Mouse (Mus musculus): ENCODE measurements at regions not wholly inside any gene's neighbourhood (a gene's known extent, or its start where the extent isn't known, plus 50 kb on each side); places are given as distances from the start of the nearest gene placed in this dataset.

DNA sequence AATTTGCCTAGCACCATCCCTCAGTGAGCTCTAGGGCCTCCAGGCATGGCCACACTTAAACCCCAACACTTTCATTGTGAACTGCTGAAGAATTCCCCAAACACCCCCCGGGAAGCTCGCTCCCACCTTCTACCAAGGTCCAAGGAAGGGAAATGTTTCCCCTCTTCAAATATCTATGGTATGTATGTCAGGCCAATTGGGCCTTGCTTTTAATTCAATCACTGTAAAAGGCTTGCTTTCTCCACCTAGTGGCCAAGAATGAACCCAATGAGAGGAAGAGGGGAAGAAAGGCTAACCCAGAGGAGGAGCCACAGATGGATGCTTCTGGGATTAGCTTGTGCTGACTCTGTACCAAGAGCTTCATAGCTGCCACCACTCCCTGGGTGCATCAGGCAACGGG is 336.3 kb upstream of the Tgfbr2 start:
- H3K9me3 ChIP-seq (replicated peaks) = no peaks in the 10 kb centered on the region
- H3K9ac ChIP-seq = no peak overlapping the region
- H3K4me3 ChIP-seq = no peak overlapping the region
- WGBS = 57% methylated on average over 3 of the region's 3 CpGs
- peaks cover 10% of the 10 kb centered on the region for H3K4me1 ChIP-seq (replicated peaks)
- no peak overlapping the region for H3K27ac ChIP-seq
- H3K4me2 ChIP-seq = no peak overlapping the region
- H3K27me3 ChIP-seq = no peaks in the 10 kb centered on the region
- H3K36me3 ChIP-seq = no peaks in the 10 kb centered on the region
- ATAC-seq (replicated peaks; ENCODE audit: insufficient number of reproducible peaks, insufficient read depth, low FRiP score, low read depth) = no peak

DNA sequence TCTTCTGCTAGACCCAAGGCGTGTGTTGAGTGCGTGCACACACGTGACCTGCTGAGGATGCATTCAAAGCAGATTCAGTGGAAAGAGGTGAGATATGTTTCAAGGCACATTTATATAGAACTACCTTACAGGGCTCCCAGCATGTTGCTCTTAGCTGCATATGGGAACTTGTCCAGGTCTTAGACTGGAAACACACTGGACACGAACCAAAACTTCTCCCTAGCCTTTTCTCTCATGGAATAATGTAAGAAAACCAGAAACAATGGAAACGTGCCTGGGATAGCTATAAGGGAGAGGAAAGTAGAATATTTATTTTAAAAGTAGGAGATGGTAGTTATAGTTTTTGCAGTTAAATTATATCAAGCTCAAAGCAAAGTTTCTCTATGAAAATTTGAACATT is 332.6 kb upstream of the Tgfbr2 start:
- Histone ChIP-seq H3K4me1 (replicated peaks) (peaks cover 12% of the 10 kb centered on the region), H3K9me3 (replicated peaks) (no peaks in the 10 kb centered on the region), H3K27me3 (no peaks in the 10 kb centered on the region), H3K36me3 (no peaks in the 10 kb centered on the region), H3K9ac (no peak overlapping the region), H3K27ac (no peak overlapping the region), H3K4me2 (no peak overlapping the region), H3K4me3 (no peak overlapping the region)
- WGBS = 81% methylated on average over 5 of the region's 5 CpGs
- no peak for ATAC-seq (replicated peaks; ENCODE audit: insufficient number of reproducible peaks, insufficient read depth, low FRiP score, low read depth)

DNA sequence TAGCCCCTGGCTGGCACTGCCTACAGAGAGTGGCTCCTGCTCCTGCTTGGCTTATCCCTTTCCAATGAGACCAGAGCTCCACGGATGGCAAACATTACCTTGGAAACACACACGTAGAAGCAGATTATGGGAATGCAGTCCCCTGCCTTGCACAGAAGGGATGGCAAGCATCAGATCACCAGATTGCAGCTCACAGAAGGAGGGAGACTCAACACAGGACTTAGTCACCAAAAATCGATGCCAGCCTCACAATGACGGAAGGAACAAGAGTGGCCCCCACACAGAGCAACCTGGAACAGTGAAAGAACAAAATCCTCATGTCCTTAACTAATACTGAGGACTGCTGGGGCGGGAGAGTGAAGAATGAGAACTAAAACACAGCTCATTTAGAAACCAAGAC is 327.7 kb upstream of the Tgfbr2 start:
- no peak for ATAC-seq (replicated peaks; ENCODE audit: insufficient number of reproducible peaks, insufficient read depth, low FRiP score, low read depth)
- no peaks in the 10 kb centered on the region for H3K36me3 ChIP-seq
- H3K4me3 ChIP-seq = no peak overlapping the region
- H3K4me1 ChIP-seq (replicated peaks) = peaks cover 8% of the 10 kb centered on the region; the same call in 1 of the 2 replicates
- no peak overlapping the region for H3K4me2 ChIP-seq
- H3K9ac ChIP-seq = no peak overlapping the region
- no peaks in the 10 kb centered on the region for H3K27me3 ChIP-seq
- WGBS = 62% methylated on average over 5 of the region's 5 CpGs
- no peak overlapping the region for H3K27ac ChIP-seq
- H3K9me3 ChIP-seq (replicated peaks) = no peaks in the 10 kb centered on the region

DNA sequence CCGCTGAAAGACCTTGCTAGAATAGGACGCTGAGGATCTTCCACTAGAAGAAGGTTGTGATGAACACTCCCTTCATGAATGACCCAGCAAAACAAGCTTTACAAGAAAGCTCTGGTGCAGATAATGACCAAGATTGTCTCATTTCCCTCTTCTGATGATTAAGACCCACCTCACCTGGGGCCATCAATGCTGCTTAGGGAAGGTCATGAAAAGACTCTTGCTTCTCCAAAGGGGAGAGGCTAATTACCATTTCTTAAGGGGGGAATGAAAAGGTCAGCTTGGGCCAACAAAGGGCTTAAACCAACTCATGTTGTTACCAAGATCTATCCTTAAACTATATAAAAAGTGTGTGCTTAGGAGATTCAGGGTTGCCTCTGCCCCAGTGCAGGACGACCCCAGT is 325.8 kb upstream of the Tgfbr2 start:
- H3K27ac ChIP-seq = no peak overlapping the region
- no peaks in the 10 kb centered on the region for H3K4me1 ChIP-seq (replicated peaks)
- no peaks in the 10 kb centered on the region for H3K36me3 ChIP-seq
- H3K4me3 ChIP-seq = no peak overlapping the region
- 89% methylated on average over 3 of the region's 3 CpGs for WGBS
- no peak for ATAC-seq (replicated peaks; ENCODE audit: insufficient number of reproducible peaks, insufficient read depth, low FRiP score, low read depth)
- H3K4me2 ChIP-seq = no peak overlapping the region
- no peaks in the 10 kb centered on the region for H3K27me3 ChIP-seq
- H3K9ac ChIP-seq = no peak overlapping the region
- no peaks in the 10 kb centered on the region for H3K9me3 ChIP-seq (replicated peaks)

DNA sequence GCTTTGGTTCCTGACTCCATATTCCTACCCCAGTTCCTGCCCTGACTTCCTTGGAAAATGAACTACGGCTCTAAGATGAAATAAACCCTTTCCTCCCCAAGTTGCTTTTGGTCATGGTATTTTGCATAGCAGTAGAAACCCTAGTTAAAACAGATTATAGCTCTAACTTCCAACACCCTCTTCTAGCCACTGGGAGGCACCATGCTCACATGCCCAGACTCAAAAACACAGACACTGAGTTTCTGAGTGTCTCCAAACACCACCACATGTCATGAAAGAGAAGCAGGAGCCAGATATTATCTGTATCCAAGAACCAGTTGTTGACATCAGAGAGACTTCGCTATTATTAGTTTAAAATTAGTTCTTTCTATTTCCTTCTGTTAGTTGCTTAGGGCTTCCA is 316.1 kb upstream of the Tgfbr2 start:
- ATAC-seq (replicated peaks; ENCODE audit: insufficient number of reproducible peaks, insufficient read depth, low FRiP score, low read depth) = no peak
- no peak overlapping the region for H3K4me3 ChIP-seq
- H3K4me2 ChIP-seq = no peak overlapping the region
- H3K9ac ChIP-seq = no peak overlapping the region
- H3K9me3 ChIP-seq (replicated peaks) = 0 out of 2 replicates have a peak, but pooled peaks cover 6% of the 10 kb centered on the region
- H3K4me1 ChIP-seq (replicated peaks) = no peaks in the 10 kb centered on the region
- WGBS = 82% methylated on average over 2 of the region's 2 CpGs
- H3K27me3 ChIP-seq = no peaks in the 10 kb centered on the region
- H3K27ac ChIP-seq = no peak overlapping the region
- no peaks in the 10 kb centered on the region for H3K36me3 ChIP-seq

DNA sequence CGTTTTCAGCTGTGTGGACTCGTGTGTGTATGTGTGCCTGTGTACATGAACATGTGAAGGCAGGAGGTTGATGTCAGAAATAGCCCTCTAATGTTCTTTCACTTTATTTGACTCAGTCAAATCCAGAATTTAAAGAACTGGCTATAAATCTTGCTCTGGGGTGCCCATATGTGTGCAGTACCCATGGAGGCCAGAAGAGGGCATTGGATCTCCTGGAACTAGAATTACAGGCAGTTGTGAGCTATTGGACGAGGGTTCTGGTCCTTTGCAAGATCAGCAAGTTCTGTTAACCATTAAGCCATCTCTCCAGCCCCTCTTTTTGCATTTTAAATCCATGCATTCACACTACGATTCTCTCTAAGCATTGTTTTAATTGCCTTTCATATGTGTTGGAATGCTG is 314.6 kb upstream of the Tgfbr2 start:
- WGBS = 74% methylated on average over 4 of the region's 4 CpGs
- no peak for ATAC-seq (replicated peaks; ENCODE audit: insufficient number of reproducible peaks, insufficient read depth, low FRiP score, low read depth)
- Histone ChIP-seq H3K36me3 (no peaks in the 10 kb centered on the region), H3K27me3 (no peaks in the 10 kb centered on the region), H3K9ac (no peak overlapping the region), H3K27ac (no peak overlapping the region), H3K9me3 (replicated peaks) (0 out of 2 replicates have a peak, but pooled peaks cover 6% of the 10 kb centered on the region), H3K4me3 (no peak overlapping the region), H3K4me2 (no peak overlapping the region), H3K4me1 (replicated peaks) (no peaks in the 10 kb centered on the region)

DNA sequence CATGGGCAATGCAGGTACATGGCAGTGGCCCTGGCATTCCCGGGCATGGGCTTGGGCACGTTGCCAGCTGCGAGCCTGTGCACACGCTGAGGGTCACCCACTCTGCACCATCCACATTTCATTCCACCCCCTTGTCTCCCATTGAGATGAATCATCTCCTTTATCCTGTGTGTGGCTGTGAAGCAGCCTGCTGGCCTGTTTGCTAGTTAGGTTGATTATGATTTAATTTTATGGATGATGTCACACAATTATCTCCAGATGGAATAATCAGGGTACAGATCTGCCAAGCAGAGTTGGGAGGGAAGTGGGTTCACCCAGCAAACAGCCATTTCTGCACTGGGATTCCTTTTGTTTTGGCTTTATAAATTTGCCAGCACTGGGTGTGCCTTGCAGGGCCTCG is 314.1 kb upstream of the Tgfbr2 start:
- WGBS = 82% methylated on average over 5 of the region's 5 CpGs
- Histone ChIP-seq H3K27me3 (no peaks in the 10 kb centered on the region), H3K27ac (no peak overlapping the region), H3K36me3 (no peaks in the 10 kb centered on the region), H3K9ac (no peak overlapping the region), H3K4me2 (no peak overlapping the region), H3K9me3 (replicated peaks) (0 out of 2 replicates have a peak, but pooled peaks cover 6% of the 10 kb centered on the region), H3K4me1 (replicated peaks) (no peaks in the 10 kb centered on the region), H3K4me3 (no peak overlapping the region)
- no peak for ATAC-seq (replicated peaks; ENCODE audit: insufficient number of reproducible peaks, insufficient read depth, low FRiP score, low read depth)

DNA sequence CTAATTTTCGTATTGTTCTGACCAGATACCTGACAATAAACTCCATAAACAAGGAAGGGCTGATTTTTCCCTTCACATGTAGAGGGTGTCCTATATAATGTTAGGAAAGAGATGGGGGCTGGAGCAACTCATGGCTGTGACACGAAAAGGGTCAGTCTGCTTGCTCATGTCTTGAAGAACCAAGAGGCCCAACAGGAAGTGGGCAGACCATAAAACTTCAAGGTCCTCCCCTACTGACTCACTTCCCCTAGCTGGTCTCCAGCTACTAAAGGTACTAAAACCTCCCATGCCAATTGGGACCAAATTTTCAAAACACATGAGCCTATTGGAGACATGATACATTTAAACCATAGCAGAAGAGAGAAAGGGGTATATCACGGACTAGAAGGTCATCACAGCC is 302.1 kb upstream of the Tgfbr2 start:
- no peaks in the 10 kb centered on the region for H3K27me3 ChIP-seq
- no peaks in the 10 kb centered on the region for H3K9me3 ChIP-seq (replicated peaks)
- H3K4me2 ChIP-seq = no peak overlapping the region
- WGBS = 73% methylated on average over 3 of the region's 3 CpGs
- H3K9ac ChIP-seq = no peak overlapping the region
- no peak overlapping the region for H3K27ac ChIP-seq
- H3K36me3 ChIP-seq = no peaks in the 10 kb centered on the region
- no peaks in the 10 kb centered on the region for H3K4me1 ChIP-seq (replicated peaks)
- no peak for ATAC-seq (replicated peaks; ENCODE audit: insufficient number of reproducible peaks, insufficient read depth, low FRiP score, low read depth)
- H3K4me3 ChIP-seq = no peak overlapping the region

DNA sequence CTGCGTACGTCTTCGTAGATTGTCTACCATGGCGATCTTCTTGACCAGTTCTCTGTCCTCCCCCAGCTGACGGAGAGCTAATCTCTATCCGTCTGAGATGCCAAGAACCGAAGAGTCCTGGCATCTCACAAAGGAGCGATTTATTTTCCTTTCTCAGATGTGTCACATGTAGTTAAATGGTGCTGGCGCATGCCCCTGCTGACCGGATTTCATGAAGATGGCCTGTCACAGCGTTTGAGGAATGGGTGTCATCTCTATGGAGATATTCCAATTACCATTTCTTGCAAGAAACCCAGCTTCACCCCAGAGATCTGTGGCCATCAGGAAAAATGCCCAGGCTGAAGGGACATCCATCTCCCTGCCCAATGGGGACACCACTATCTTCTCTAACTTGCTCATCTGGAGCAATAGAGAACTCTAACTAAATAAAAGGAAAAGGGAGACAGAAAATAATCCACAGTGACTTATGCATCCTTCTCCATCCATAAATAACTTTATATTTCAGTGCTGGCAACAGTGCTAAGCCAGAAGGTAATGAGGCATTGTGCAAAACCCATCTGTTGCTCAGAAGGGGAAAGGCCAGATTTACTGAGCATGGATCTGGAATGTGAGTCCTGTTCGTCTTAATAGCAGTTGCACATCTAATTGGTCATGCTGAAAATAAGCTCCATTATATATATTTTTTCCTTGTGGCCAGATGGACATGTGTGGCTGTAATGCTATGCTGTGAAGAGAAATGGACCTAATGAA is 300.2 kb upstream of the Tgfbr2 start:
- Histone ChIP-seq H3K9ac (no peak overlapping the region), H3K27me3 (no peaks in the 10 kb centered on the region), H3K9me3 (replicated peaks) (no peaks in the 10 kb centered on the region), H3K4me3 (no peak overlapping the region), H3K27ac (no peak overlapping the region), H3K4me2 (no peak overlapping the region), H3K4me1 (replicated peaks) (no peaks in the 10 kb centered on the region), H3K36me3 (no peaks in the 10 kb centered on the region)
- ATAC-seq (replicated peaks; ENCODE audit: insufficient number of reproducible peaks, insufficient read depth, low FRiP score, low read depth) = no peak
- 78% methylated on average over 12 of the region's 12 CpGs for WGBS

DNA sequence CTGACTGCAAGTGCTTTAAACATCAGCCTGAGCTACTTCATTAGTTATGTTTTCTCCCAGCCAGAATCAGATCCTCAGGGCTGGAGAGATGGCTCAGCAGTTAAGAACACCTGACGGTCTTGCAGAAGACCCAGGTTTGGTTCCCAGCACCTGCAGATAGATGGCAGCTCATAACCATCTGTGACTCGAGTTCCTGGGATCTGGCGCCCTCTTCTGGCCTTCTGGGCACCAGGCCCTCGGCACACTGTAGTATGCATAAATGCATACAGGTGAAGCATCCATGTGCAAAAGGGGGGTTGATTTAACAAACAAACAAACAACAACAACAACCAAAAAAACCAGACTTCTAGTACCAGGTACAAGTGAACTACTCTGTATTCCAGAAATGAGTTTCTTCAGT is 297.7 kb upstream of the Tgfbr2 start:
- H3K27me3 ChIP-seq = no peaks in the 10 kb centered on the region

DNA sequence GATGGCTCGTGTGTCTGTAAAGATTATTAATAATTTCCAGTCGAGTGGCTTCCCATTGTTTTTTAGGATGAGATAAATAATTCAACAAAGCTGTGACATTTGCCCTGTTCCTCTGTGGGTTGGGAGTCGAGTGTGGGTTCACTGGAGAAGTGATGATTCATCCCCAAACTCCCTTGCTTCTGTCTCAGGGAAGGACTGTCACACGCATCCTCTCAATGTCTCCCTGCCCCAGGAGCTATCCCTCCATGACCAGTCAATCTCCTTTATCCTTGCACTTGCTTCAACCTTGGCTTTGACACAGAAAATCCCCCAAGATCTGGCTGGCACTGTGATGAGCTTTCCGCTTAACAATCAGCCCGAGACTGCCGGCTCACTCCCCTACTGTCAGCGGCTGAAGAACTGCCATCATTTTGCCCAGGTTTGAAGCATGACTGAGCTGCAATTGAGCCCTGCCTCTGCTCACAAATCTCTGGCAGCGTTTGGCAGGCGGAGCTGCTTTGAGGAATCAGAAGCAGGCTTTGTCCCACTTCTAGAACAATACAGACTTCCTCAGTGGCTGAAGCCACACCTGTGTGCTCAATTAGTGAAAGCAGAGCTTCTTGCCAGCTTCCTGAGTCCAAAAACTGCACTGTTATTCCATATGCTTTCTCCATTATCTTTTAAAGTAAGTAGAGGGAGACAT is 293.6 kb upstream of the Tgfbr2 start:
- no peaks in the 10 kb centered on the region for H3K9me3 ChIP-seq (replicated peaks)
- no peak overlapping the region for H3K9ac ChIP-seq
- ATAC-seq (replicated peaks; ENCODE audit: insufficient number of reproducible peaks, insufficient read depth, low FRiP score, low read depth) = no peak
- H3K36me3 ChIP-seq = no peaks in the 10 kb centered on the region
- H3K4me1 ChIP-seq (replicated peaks) = 0 out of 2 replicates have a peak, but pooled peaks cover 2% of the 10 kb centered on the region
- H3K4me2 ChIP-seq = no peak overlapping the region
- H3K4me3 ChIP-seq = no peak overlapping the region
- no peak overlapping the region for H3K27ac ChIP-seq
- 55% methylated on average over 10 of the region's 10 CpGs for WGBS
- H3K27me3 ChIP-seq = no peaks in the 10 kb centered on the region

More for the DNA sequence above, 297.7 kb upstream of the Tgfbr2 start:
- no peak for ATAC-seq (replicated peaks; ENCODE audit: insufficient number of reproducible peaks, insufficient read depth, low FRiP score, low read depth)
- Histone ChIP-seq H3K27ac (no peak overlapping the region), H3K4me1 (replicated peaks) (0 out of 2 replicates have a peak, but pooled peaks cover 2% of the 10 kb centered on the region), H3K9ac (no peak overlapping the region), H3K4me3 (no peak overlapping the region), H3K9me3 (replicated peaks) (no peaks in the 10 kb centered on the region), H3K36me3 (no peaks in the 10 kb centered on the region), H3K4me2 (no peak overlapping the region)
- 80% methylated on average over 4 of the region's 4 CpGs for WGBS

DNA sequence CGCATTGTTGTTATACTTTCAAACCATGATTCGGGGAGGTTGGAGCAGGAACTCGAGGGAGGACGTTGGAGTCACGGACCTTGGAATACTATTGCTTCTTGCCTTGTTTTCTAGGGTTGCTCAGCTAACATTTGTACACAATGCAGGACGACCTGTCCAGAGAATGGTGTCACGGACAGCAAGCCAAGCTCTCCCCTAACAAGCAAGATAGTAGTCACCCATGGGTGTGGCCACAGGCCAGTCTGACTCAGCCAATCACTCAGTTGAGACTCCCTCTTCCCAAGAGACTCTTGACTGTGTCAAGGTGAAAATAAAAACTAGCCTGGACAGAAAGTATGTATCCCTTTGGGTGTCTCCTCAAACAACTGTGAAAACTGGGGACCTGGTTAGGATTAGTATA is 291.2 kb upstream of the Tgfbr2 start:
- Histone ChIP-seq H3K27me3 (no peaks in the 10 kb centered on the region), H3K4me1 (replicated peaks) (0 out of 2 replicates have a peak, but pooled peaks cover 2% of the 10 kb centered on the region), H3K4me2 (no peak overlapping the region), H3K27ac (no peak overlapping the region), H3K4me3 (no peak overlapping the region), H3K9ac (no peak overlapping the region), H3K36me3 (no peaks in the 10 kb centered on the region), H3K9me3 (replicated peaks) (0 out of 2 replicates have a peak, but pooled peaks cover 3% of the 10 kb centered on the region)
- no peak for ATAC-seq (replicated peaks; ENCODE audit: insufficient number of reproducible peaks, insufficient read depth, low FRiP score, low read depth)
- WGBS = 83% methylated on average over 7 of the region's 7 CpGs
